Mouse (Mus musculus) yolk sac, embryonic 10.5 days (tissue): Measurements from ENCODE around the gene Ephb6.

Source experiments
- DNase-seq: peaks from one replicate; pipeline ENCODE4 v3.0.0-alpha.2; 2017; ENCODE audit warnings: low spot score

Gene Ephb6

GRCm38 (mm10) chr6:41628180-41628579, 22.9 kb downstream of the Ephb6 start:
- no peak for DNase-seq

GRCm38 (mm10) chr6:41630791-41631190, 25.5 kb downstream of the Ephb6 start:
- no peak for DNase-seq

GRCm38 (mm10) chr6:41631549-41631948, 26.3 kb downstream of the Ephb6 start:
- no peak for DNase-seq

- no peak for DNase-seq
Measured at GRCm38 (mm10) chr6:41635211-41635610, 29.9 kb downstream of the Ephb6 start.

GRCm38 (mm10) chr6:41636178-41636577, 30.9 kb downstream of the Ephb6 start, which contains the start of gene Trpv6:
Gene Trpv6 (minus strand): TSS chr6:41636405.
- DNase-seq = peak; percentile 24

GRCm38 (mm10) chr6:41637393-41637792, 32.1 kb downstream of the Ephb6 start:
- no peak for DNase-seq

- peak; percentile 31 for DNase-seq
Measured at GRCm38 (mm10) chr6:41637927-41638506, 32.7 kb downstream of the Ephb6 start.

GRCm38 (mm10) chr6:41640449-41640848, 35.2 kb downstream of the Ephb6 start:
- DNase-seq = no peak

GRCm38 (mm10) chr6:41641173-41641866, 36.0 kb downstream of the Ephb6 start:
- no peak for DNase-seq

- DNase-seq = no peak
Measured at GRCm38 (mm10) chr6:41642765-41643164, 37.5 kb downstream of the Ephb6 start.

- DNase-seq = no peak
Measured at GRCm38 (mm10) chr6:41643227-41643626, 37.9 kb downstream of the Ephb6 start.

GRCm38 (mm10) chr6:41646220-41646619, 40.9 kb downstream of the Ephb6 start:
- no peak for DNase-seq

GRCm38 (mm10) chr6:41646672-41647071, 41.4 kb downstream of the Ephb6 start:
- no peak for DNase-seq

- DNase-seq = no peak
Measured at GRCm38 (mm10) chr6:41653173-41653572, 47.9 kb downstream of the Ephb6 start.

- no peak for DNase-seq
Measured at GRCm38 (mm10) chr6:41654648-41655047, 49.4 kb downstream of the Ephb6 start.

- DNase-seq = no peak
Measured at GRCm38 (mm10) chr6:41658487-41658886, 53.2 kb downstream of the Ephb6 start.

GRCm38 (mm10) chr6:41662320-41662719, 57.0 kb downstream of the Ephb6 start:
- DNase-seq = no peak
